Mouse (Mus musculus) embryo, embryonic 11.5 days (tissue): ENCODE results near the gene Cbx2.

Source experiments
- DNase-seq: peaks from one replicate; pipeline ENCODE4 v3.0.0-alpha.2; 2012; ENCODE audit warnings: low read depth, low spot score

The Cbx2 gene

DNA sequence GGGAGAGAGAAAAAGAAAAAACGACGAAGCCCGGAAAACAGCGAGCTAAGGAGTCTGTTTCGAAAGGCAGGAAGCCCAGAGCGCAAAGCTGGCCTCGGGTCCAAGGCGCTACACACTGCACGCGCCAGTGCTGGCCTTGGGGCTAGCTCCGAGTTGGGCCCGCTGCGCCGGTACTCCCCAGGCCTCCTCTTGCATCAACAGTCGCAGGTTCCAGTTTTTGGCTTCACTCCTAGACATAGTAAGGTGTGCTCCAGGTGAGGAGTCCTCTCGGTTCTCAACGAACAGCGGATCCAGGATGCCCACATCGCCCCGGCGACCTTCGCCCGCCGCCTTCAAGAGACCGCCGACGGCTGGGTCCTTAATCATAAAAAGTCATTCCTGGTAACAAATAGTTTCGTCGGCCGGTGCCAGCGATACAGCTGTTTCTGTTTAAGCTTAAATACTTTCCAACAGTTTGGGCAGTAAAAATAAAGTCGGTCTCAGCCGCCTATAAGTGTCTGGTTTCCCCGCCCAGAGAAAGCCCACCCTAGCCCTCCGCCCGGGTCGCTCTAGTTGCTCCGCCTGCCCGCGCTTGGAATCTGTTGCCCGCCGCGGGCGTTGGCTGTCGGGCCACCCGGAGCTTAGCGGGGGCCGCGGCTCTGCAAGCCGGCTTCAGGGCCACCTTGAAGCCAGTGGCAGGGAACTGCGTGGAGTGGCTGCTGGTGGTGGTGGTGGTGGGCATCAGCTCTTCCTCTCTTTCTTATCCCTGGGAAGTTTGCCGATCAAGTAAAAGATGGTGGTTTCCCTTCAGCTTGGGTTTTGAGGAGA, 19.9 kb downstream of the Cbx2 start:
- no peak for DNase-seq

DNA sequence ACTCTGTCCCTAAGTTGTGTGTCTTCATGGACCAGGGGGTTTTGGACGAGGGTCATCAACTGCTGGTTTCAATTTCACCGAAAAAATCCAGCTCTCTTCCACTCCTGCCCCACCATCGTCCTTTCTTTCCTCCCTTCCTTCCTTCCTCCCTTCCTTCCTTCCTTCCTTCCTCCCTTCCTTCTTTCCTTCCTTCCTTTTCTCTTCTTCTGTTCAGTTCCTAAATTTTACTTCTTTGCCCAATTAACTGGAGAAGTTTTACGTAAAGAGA, 20.4 kb downstream of the Cbx2 start:
- DNase-seq = no peak

DNA sequence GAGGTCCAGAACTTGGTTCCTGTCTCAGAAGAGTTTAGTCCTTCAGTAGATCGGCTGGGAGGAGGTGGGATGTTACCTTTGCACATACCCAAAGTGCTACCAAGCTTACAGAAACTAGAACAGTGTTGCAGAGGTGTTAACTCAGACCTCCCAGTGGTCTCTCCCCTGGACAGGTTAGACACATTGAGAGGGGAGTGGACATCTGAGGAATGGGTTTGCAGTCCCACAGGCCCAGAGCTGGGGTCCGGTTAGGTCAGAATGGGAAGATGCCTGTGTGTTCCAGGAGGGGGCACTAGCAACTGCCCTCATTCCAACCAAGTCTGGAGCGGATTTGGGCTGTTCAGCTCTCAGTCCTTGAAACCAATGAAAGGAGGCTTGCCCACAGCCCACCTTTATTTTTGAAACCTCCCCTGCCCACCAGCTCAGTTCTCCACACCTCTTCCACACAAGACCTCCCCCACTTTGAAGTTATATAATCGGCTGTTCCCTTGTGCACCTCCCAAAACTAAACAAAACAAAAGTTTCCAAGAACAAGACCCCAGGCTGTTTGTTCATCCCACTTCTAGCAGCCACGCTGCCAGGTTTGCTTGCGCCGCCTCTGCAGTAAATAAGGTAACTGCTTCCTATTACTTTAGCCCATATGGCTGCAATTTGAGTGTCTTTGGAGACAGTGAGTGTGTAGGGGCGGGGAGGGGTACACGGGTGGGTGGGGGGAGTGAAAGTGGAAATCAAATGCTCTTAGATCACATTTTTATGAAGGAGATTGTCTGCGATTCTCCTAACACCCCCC, 21.2 kb downstream of the Cbx2 start:
- no peak for DNase-seq

DNA sequence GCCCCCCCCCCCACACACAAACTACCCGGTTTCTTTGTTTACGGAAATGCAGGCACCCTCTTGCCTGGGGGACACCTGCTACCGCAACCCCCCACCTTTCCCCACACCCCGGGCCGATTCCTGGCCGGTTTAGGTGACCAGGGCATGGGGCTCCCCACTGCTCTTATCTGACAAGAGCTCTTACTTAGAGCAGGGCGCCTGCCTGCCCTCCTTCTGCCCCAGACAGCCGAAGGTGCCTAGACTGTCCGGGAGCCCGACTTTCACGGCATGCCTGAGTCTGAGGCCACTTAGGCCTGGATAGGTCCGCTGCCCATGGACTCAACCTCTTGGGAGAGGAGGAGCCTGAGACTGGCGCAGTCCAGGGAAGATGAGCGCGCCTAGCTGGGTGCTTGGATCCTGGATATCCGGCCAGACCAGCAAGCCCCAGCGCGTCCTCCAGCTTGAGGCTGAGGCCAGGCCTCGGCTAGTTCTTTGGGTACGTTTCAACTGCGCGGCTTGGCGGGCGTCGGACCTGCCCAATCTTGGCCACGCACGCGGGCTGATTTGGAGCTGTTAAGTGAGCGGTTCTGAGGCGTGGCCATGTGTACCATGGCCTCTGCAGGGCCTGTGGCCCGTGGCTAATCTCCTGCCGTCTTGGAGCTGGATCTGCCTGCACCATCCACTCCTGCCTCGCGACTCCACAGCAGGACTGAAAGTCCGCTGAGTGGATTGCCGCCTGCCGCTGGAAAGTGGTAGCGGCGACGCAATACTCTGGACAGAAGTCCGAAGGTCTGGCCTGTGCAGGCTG, 22.0 kb downstream of the Cbx2 start:
- no peak for DNase-seq

DNA sequence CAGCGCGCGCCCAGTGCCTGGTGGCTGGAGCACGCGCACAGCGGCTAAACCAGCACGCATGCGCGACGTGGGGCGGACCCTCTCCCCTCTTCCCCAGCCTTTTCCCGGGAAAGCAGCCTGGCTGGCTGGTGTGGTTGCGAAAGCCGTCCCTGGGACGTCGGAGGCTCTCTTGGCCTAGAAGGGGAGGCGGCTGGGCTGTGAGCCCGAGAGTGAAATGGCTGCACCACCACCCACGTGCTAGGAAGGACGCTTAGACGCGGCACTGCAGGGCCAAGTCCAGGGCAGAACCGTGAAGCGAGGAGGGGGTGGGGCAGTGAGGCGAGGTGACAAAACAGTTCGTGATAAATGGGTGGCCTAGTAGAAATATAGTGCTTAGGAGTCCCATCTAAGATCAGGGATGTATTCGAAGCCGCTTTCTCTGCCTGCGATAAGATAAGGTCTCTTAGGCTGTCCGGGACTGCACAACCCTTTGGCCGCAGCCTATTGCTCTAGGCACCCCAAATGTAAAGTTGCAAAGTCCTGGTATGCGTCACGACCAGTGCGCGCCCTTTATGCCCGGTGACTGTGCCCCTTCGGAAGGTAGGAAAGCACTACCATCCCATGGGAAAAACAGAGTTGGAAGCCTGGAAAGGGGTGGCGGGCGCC, 24.0 kb downstream of the Cbx2 start:
- no peak for DNase-seq

DNA sequence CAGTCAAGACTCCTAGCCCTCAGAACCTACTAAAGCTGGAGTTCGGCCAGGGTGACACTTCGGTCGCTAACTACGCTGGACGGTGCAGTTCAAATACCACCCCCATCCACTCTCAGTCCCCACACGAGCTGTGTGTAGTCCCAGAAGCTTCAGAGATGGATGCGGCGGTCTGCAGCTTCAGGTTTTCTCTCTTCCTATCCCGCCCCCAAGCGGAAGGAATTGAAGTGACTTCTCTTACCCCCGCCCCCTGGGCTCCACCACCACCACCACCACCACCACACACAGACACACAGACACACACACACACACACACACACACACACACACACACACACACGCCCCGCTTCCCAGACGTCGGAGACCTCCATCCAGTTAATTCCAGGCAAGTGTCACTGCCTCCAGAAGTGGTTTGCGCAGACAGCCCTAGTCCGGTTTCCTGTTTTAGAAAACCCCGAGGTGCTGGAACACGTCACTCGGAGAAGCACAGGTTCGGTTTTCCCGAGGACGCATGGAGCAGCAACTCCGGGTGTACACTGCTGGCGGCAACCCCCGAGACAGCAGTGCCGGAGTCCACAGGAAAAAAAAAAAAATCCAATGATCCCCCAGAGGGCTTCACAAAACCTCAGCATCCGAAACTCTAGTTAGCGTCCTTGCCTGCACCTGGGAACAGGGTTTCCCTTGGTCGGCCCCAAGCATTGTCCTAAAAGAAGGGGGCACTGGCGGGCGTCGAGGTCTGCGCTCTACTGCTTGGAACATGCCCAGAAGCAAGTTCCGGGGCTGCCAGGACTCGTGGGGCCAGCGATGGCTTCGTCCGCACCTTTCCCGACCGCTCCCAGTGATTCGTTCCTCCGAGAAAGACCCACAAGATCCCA, 24.7 kb downstream of the Cbx2 start:
- DNase-seq = no peak

DNA sequence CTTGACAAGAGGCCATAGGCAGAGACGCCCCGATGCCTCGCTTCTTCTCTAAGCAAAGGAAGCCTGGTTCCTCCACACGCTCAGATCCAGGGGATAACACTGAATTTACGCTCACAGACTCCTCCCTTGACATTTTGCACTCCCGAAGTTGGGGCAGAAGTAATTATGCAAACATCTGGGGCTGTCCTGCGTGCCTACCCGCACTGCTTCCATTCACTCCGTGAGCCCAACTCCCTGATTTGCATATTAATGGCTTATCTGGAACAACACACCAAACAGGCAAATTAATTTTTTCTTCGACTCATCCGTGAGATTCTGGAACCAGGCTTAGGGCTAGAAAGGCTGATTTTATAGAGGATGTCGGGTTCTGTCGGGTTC, 25.4 kb downstream of the Cbx2 start:
- no peak for DNase-seq

DNA sequence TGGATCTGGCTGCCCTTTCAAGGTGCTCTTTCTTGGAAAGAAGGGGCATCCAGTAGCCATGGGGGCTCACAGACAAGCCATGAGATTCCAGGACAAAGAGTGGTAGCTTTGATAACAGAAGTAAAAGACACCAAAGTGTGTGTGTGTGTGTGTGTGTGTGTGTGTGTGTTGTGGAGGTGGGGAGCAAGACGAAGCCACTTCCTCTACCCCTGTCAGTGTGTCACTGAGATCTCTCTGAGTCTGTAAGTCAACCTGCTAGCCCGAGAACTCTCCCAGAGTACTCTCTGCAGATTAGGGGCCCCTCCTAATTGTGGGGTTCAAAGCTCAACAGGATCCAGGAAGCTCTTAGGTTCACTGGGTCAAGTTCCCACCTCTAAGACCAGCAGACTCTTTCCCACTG, 27.6 kb downstream of the Cbx2 start:
- DNase-seq = no peak

DNA sequence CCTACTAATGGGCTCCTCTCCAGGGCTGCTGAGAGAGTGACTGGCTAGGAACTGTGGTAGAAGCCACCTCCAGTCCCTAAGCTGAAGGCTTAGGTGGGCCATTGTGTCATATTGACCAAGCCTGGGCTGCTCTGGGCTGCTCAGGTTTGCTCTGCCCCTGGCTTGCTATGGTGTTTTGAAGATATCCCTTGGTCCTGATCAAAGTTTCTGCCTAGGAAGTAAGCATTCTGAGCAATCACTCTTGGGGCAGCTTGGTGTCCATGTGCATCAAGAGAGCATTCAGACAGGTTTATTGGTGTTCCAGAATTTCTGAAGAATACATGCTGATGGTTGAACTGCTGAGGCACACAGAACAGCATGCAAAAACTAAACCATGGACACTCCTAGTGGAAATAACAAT, 28.7 kb downstream of the Cbx2 start:
- DNase-seq = no peak

DNA sequence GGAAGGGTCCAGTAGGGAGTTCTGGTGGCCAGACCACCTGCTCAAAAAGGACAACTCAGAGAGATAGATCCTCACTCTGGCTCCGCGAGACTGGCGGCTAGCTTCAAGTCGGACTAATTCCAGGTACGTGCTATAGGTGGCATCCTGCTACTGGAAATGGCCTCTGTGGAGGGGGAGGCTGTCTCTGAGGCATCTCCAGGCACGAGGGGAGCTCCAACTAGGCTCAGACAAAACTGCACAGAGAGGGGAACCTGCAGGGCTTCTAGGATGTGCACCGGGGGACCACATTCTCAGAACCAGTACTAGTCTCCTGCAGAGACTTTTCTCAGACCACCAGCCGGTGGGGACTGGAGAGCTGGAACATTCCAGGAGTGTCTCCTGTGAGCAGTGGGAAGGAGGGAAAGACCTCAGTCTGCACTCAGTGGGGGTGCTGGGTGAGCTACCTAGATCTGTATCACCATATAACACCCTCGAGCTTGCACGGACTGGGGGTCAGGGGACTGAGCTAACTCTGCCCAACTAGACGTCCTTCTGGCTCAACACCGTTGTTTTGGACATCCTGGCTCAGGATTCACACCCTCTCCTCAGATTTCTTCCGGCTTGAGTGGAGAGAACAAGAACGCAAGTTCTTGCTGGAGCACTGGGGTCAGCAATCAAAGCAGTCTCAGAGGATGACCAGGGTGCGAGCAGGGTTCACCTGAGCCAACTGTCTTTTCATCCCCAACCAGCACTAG, 29.3 kb downstream of the Cbx2 start:
- DNase-seq = no peak

DNA sequence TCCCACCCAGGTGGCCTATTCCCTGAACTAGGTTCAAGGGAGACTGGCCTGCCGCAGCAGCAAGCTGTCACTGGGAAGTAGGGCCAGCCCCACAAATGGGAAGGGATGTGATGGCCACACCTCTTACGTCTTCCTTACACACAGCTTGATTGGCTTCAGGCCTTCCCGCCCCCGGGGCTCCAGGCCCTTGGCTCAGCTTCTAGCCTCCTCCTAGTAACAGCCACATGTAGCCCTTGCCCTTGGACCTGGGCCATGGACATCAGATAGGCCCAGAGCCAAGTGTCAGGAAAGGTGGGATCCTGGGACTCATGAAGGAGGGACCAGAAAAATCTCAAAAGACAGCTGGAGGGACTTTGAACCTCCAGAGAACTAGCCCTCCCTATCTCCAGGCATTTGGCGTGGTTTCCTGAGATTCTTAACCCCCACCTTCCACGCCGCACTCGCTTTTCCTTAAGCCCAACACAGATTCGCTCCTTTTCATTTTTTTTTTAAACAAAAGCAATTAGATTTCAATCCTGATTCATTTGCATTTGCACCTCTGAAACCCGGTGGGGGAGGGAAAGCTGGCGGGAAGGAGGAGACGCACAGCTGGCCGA, 30.0 kb downstream of the Cbx2 start:
- no peak for DNase-seq

DNA sequence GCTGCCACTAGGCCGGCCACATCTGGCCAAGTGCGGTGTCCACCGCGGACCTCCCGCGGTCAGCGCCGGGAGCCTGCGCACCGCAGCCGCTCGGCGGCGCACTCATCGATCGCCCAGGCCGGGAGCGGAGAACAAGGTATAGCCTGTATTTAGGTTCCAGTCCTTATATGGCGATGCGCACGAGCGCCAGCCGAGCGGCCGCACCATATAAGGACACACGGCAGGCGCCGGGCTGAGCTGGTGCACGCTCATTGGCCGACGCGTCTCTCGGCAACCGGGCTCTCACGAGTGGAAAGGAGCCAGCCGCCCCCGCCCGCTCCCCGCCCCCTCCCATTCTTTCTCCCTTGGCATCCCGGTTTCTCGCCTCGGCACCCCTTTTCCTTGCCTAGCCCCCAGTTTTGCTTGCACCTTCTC, 30.5 kb downstream of the Cbx2 start:
- DNase-seq = peak; percentile 82

DNA sequence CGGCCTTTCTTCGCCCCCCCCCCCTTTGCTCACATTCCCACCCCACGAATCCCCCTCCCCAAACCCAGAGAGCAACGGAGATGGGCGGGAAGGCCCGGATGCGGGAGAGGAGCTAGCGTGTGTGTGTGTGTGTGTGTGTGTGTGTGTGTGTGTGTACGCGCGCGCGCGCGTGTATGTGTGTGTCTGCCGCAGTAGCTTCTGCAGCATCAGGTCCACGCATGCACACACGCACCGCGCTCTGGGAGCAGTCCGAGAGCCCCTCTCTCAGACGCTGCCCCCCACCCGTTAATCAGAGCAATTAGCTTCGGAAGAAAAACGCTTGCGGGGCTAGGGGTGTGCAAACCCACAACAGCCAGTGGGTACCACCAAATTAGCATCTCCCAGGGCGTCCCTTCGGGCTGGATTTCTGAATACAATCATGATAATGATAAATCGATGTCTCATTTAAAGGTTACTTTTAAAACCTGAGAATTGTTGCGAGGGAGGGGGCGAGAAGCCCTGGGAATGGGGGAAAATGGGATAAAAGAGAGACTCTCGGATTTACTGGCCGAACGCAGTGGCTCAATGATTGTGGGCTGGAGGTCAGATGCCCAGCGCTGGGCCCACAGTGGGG, 31.1 kb downstream of the Cbx2 start:
- no peak for DNase-seq

DNA sequence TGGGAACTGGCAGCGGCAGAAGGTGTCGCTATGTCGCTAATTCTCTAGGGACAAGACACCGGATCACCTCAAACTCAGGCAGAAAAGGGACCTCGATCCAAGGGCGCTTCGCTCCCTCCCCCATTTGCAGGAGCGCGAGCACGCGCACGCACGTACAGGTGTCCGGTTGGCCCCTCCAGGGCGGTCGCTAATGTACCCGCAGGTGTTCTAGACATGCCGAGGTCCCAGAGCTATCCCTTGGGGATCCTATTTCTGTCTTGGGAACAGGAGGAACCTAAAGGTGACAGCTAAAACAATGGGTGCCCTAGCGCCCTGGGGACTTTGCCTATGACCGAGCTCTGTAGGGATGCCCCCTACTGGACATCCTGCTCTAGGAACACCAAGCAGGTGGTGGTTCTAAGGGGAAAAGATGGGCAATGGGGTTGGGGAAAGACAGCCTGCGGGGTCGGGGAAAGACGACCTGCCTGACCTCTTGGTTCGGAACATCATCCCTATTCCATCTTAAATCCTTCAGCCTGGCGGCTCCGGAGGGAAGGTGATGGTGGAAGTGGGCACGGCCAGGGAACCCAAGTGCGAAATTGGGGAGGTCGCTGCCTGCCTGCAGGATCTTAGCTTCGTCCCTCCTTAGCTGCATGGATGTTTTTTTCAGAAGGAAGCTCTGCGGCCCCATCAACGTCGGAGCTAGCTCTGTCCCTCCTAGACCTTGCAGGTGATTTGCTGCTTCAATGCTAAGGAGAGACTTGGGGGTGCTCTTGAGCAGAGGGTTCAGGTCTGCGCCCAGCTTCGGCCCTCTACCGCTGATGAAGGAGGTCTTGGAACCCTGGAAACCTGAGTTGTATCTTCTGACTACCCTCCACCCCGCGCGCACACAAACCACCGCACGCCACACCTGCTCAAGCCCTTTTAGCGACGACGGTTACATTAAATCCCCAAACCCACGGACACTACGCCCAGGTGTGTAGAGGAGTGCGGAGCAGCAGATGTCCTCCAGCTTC, 31.9 kb downstream of the Cbx2 start:
- no peak for DNase-seq

DNA sequence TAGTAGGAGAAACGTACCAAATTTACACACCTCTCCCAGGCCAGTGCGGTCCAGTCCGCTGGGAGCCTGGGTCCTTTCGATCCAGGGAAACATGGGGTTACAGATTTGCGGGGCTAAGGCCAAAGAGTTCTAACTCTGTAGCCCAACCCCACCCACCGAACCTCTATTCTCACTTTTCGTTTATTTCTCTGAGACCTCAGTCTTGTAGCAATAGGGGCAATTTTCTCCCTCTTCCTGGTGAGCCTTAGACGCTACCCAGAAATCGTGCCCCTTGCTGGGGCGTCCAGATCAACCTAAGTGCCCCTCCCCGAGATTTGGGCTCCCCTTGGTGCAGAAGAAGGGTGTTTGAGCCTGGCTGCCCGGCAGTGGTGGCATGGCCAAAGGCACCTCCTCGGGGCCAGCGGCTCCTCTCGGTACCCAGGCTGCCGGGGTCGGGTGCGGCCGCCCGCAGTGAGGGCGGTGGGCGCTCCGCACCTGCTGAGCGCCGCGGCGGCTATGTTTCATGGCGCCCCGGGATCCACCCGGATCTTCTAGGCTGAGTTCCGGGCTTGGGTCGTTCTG, 32.9 kb downstream of the Cbx2 start:
- no peak for DNase-seq

DNA sequence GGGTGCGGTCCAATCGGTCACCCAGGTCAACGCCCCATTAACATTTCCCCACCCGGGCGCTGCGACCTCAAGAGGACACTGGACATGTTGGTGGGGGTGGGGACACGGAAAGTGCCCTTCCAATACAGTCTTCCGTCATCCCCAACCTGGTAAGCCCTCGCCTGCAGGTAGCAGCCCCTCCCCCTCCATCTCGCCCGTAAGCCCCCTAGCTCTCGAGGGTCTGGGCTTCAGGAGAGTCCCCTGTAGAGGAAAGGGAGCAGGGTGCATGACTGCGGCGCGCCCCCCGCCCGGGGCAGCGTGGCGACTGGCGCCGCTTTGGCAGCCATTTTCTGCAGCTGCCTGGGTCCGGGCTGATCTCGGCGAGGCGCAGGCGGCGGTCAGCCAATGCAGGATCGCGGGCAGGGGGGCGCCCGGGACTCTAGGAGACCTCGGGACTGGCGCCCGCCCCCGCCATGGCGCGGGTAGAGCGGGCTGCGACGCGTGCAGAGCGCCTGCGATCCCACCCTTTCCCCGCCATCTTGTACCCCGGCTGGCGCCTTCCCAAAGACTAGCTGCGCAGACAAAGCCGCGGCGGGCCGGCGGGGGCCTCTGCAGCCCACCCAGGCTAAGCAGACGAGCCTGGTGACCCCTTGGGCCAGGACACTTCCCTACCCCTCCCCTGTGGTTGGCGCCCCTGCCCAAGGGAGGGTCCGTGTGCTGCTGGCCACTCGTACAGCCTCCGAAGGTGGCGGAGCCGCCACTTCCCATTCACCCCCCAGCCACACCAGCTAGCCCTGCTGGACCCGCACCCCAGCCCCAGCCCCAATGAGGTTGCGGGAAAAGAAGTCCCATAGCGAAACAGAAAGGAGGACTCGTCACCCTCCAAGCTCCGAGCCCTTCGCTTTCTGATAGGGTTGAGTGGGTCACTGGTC, 33.8 kb downstream of the Cbx2 start:
- DNase-seq = no peak

DNA sequence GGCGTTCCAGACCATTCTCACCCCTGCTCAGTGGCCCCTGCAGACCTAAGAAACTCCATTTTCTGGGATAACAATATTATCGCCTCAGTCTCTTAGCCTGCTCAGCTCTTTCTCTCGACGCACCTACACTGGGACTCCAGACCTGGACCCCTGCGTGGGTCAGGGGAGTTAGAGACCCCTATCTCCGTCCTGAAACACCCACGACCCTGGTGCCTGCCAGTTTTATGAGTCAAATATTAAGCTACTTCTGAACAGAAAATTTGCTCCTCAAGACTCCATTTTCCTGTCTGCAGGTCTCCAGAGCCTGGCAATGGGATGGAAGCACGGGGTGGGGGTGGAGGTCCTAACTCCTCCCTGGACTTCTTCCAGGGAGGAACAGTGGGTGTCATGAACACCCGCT, 34.5 kb downstream of the Cbx2 start:
- no peak for DNase-seq
